Mouse (Mus musculus) midbrain, embryonic 11.5 days (tissue): Measurements from ENCODE around the gene Cdk5r1. TPM values are rescaled to one million over a fixed set of nuclear protein-coding genes. Genes with fewer than 3 reads are reported as not detected.

Experiments used
- ATAC-seq: fragments of 200-750 bp; cut with Nextera tagmentation; 2 replicates; pipeline ENCODE4 v1.8.0; 2017; ENCODE audit warnings: moderate TSS enrichment, moderate library complexity; ENCODE audit not compliant: low FRiP score
- DNase-seq: peaks from one replicate; pipeline ENCODE4 v3.0.0; 2015; ENCODE audit warnings: low spot score; ENCODE audit errors: missing footprints
- H3K27ac ChIP-seq: fragments of 300-500 bp; sonication (generic); 2 replicates; pipeline ENCODE4 v1.5.1; 2014; ENCODE audit warnings: low read depth, low read length
- H3K27me3 ChIP-seq: fragments of 300-500 bp; sonication (generic); 2 replicates; pipeline ENCODE4 v1.6.1; 2014; ENCODE audit warnings: mild to moderate bottlenecking, low read length, moderate library complexity, mixed read lengths; ENCODE audit not compliant: control insufficient read depth, insufficient read depth
- H3K36me3 ChIP-seq: fragments of 300-500 bp; sonication (generic); 2 replicates; pipeline ENCODE4 v1.6.1; 2014; ENCODE audit warnings: mild to moderate bottlenecking, low read length, moderate library complexity, mixed read lengths; ENCODE audit not compliant: control insufficient read depth, insufficient read depth
- H3K4me1 ChIP-seq: fragments of 300-500 bp; sonication (generic); 2 replicates; pipeline ENCODE4 v1.6.1; 2014; ENCODE audit warnings: low read length; ENCODE audit not compliant: control insufficient read depth, insufficient read depth
- H3K4me2 ChIP-seq: fragments of 300-500 bp; sonication (generic); 2 replicates; pipeline ENCODE4 v1.6.1; 2014; ENCODE audit warnings: mild to moderate bottlenecking, moderate library complexity
- H3K4me3 ChIP-seq: fragments of 300-500 bp; sonication (generic); 2 replicates; pipeline ENCODE4 v1.5.1; 2014; ENCODE audit warnings: low read depth, low read length
- H3K9ac ChIP-seq: fragments of 300-500 bp; sonication (generic); 2 replicates; pipeline ENCODE4 v1.6.1; 2014; ENCODE audit warnings: low read length
- H3K9me3 ChIP-seq: fragments of 300-500 bp; sonication (generic); 2 replicates; pipeline ENCODE4 v1.6.1; 2016; ENCODE audit warnings: low read length; ENCODE audit not compliant: control insufficient read depth
- WGBS: fragments of 180-500 bp; shearing (Covaris S2); extraction: QIAGEN DNeasy Blood & Tissue Kit; methylation state at CpG from one replicate; pipeline ENCODE4 v1.1.7; 2014; 5-methylcytosine and 5-hydroxymethylcytosine counted together
- polyA plus RNA-seq: library from polyadenylated mRNA; unstranded; fragments of >200 nt; fragmentation: Nextera tagmentation; extraction: Ambion mirVana; gene quantifications from 2 replicates; pipeline ENCODE4 v1.2.1, GENCODE M21; 2014

The Cdk5r1 gene
- 16.3 and 16.6 TPM in 2 replicates for polyA plus RNA-seq

DNA sequence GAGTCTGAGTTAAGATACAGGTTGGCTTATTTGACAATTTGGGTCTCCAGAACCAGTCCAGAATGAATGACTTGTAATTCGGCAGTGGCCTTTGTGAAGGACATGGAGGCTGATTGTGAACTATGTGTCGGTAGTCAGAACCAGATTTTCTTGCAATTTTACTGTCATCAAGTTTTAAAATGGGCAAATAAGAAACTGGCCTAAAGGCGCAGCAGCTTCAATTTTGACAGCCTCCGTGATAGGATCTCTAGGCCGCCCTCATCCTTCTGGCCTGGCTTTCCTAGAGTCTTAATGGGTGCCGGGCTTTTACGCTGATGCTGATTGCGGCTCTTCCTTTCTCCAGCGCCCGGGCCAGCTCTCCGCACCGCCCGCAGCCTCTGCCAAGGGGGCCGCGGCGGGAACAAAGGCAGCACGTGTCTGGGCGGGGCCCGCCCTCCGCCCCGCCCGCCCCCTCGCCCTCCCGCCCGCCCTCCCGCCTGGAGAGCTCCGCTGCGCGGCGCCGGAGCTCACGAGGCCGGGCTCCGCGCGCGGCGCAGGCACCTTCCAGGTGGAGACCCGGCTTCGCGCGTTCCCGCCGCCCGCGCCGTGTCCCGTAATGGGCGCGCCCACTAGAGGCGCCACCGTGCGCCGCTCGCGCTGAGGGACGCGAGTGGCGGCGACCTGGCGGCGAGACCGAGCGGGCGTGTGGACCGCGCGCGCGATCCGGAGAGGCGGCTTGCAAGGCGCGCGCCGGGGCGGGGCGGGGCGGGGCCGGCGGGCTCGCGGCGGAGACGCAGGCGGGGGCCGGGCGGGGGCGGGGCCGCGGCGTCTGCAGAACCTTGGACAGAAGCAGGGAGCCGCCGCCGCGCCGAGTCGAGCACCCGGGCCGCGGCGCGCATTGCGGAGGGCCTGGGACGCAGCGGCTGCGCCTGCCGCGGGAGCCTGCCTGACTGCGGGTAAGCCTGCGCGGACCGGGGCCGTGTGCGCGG is at the start of gene Cdk5r1:
TSS of gene Cdk5r1 (plus strand) at position 802 of the 968 bp plus-strand sequence.
- Histone ChIP-seq H3K4me1 (peaks cover 23% of the 10 kb centered on the region), H3K4me3 (peak within 1 kb of the TSS; percentile 54), H3K27ac (peak within 1 kb of the TSS; percentile 60), H3K9ac (peak within 1 kb of the TSS; percentile 86), H3K4me2 (peak within 1 kb of the TSS; percentile 88), H3K9me3 (no peaks in the 10 kb centered on the region), H3K36me3 (peaks cover 6% of the 10 kb centered on the region; the same call in 1 of the 2 replicates), H3K27me3 (peaks cover 19% of the 10 kb centered on the region)
- WGBS = under 1% methylated on average over 84 of the region's 116 CpGs
- ATAC-seq (peak; percentile 88), DNase-seq (peak; percentile 99)

- peak; percentile 100 for ATAC-seq
- peak within 1 kb of the TSS; percentile 98 for H3K4me3 ChIP-seq
- peaks cover 8% of the 10 kb centered on the region; the same call in 1 of the 2 replicates for H3K36me3 ChIP-seq
- peaks cover 8% of the 10 kb centered on the region for H3K4me1 ChIP-seq
- DNase-seq = peak; percentile 98
- H3K9me3 ChIP-seq = no peaks in the 10 kb centered on the region
- peak within 1 kb of the TSS; percentile 83 for H3K4me2 ChIP-seq
- peak within 1 kb of the TSS; percentile 96 for H3K9ac ChIP-seq
- WGBS = 0% methylated on average over 55 of the region's 58 CpGs
- peak within 1 kb of the TSS; percentile 65 for H3K27ac ChIP-seq
- H3K27me3 ChIP-seq = no peaks in the 10 kb centered on the region
These were observed 48.3 kb upstream of the Cdk5r1 start, which contains the start of gene Psmd11 for GRCm38 (mm10) chr11:80428381-80429008. Gene Psmd11 (plus strand): TSS chr11:80428615.

- Histone ChIP-seq H3K9me3 (no peaks in the 10 kb centered on the region), H3K4me1 (peaks cover 8% of the 10 kb centered on the region), H3K27ac (peak overlapping the region; percentile 65), H3K36me3 (peaks cover 8% of the 10 kb centered on the region; the same call in 1 of the 2 replicates), H3K4me3 (peak overlapping the region; percentile 98), H3K4me2 (peak overlapping the region; percentile 83), H3K27me3 (no peaks in the 10 kb centered on the region), H3K9ac (peak overlapping the region; percentile 96)
- WGBS = under 1% methylated on average over 36 of the region's 37 CpGs
- ATAC-seq = no peak; the same call in 1 of the 2 replicates
- DNase-seq = peak; percentile 95
These were observed 47.8 kb upstream of the Cdk5r1 start for GRCm38 (mm10) chr11:80429009-80429475.

DNA sequence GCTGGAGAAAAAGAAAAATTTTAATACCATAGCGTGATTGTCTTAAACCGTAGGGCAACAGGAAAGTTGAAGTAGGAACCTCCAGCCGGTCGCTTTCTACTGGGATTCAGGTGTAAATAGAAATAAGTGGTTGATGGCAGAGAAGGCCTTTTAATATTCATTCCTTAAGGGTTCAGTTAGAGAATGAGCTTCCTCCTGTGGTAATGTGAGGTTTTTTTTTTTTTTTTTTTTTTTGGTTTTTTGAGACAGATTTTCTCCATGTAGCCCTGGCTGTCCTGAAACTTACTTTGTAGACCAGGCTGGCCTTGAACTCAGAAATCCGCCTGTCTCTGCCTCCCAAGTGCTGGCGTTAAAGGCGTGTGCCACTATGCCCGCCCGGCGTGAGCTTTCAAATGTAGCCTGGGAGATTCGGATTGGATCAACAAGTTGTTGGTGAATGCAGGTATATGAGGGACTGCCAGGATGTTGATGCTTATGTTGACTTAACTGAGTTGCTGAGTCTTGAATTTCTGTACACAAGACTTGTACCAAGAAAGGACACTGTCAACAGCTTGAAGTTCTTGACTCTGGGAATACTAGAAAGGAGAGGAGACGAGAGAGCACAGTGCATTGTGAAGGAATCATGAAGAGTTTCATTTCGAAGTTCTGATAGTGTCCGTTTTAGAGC is 47.2 kb upstream of the Cdk5r1 start:
- Histone ChIP-seq H3K4me3 (peak overlapping the region; percentile 98), H3K9me3 (no peaks in the 10 kb centered on the region), H3K36me3 (peaks cover 10% of the 10 kb centered on the region; the same call in 1 of the 2 replicates), H3K4me1 (peaks cover 8% of the 10 kb centered on the region), H3K4me2 (peak overlapping the region; percentile 83), H3K27me3 (no peaks in the 10 kb centered on the region), H3K9ac (peak overlapping the region; percentile 96), H3K27ac (no peak overlapping the region)
- DNase-seq (no peak), ATAC-seq (no peak)
- 63% methylated on average over 14 of the region's 14 CpGs for WGBS

DNA sequence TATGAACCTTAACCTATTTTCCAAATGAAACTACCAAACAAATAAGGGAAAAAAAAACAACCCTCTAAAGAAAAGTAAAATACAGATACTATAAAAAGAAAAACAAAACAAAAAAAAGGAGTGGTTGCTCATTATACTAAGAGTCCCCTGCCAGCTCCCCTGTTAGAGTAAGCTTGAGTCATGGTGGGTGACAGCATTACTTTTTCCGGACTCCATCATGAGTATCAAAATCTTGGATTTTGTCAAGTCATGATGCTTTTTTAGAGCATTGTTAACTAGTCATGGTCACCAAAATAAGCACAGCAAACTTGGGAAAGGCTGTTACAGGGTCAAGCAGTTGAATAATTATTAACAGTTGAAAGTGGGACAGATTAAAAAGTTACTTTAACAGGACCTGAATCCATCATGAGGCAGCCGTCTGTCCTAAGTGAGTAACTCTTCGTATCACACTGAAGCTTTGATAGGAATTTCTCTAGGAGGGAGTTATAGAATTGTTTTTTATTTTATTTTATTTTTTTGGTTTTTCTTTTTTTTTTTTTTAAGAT is 46.4 kb upstream of the Cdk5r1 start:
- H3K4me3 ChIP-seq = no peak overlapping the region

DNA sequence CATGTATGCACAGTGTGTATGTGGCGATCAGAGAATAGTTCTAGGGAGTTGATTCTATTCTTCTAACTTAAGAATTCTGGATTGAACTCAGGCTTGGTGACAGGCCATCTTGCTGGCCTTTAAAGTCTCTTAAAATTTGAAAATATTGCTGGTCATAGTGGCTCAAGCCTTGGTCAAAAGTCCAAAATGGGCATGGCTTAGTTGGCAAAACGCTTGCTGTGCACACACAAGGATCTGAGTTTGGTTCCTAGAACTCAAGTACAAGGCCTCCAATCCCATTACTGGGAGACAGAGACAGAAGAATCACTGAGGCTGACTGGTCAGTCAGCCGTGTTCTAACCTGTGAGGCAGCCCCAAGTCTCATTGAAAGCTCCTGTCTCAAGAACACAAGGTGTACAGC is 29.9 kb upstream of the Cdk5r1 start:
- no peaks in the 10 kb centered on the region for H3K9me3 ChIP-seq
- H3K4me1 ChIP-seq = no peaks in the 10 kb centered on the region
- ATAC-seq (no peak), DNase-seq (no peak)
- H3K27me3 ChIP-seq = no peaks in the 10 kb centered on the region
- no peak overlapping the region for H3K9ac ChIP-seq
- no peak overlapping the region for H3K27ac ChIP-seq
- no peak overlapping the region for H3K4me3 ChIP-seq
- no peak overlapping the region for H3K4me2 ChIP-seq
- peaks cover 6% of the 10 kb centered on the region; the same call in 1 of the 2 replicates for H3K36me3 ChIP-seq
- 95% methylated on average over 3 of the region's 3 CpGs for WGBS

More for the DNA sequence above, 46.4 kb upstream of the Cdk5r1 start:
- 95% methylated on average over 3 of the region's 3 CpGs for WGBS
- no peak overlapping the region for H3K4me2 ChIP-seq
- H3K4me1 ChIP-seq = peaks cover 8% of the 10 kb centered on the region
- ATAC-seq = no peak
- H3K9me3 ChIP-seq = no peaks in the 10 kb centered on the region
- H3K36me3 ChIP-seq = peaks cover 11% of the 10 kb centered on the region; the same call in 1 of the 2 replicates
- DNase-seq = no peak
- H3K27ac ChIP-seq = no peak overlapping the region
- no peak overlapping the region for H3K9ac ChIP-seq
- no peaks in the 10 kb centered on the region for H3K27me3 ChIP-seq

- H3K9ac ChIP-seq = no peak overlapping the region
- H3K27me3 ChIP-seq = no peaks in the 10 kb centered on the region
- no peaks in the 10 kb centered on the region for H3K9me3 ChIP-seq
- peaks cover 6% of the 10 kb centered on the region; the same call in 1 of the 2 replicates for H3K36me3 ChIP-seq
- H3K4me1 ChIP-seq = no peaks in the 10 kb centered on the region
- 97% methylated on average over 2 of the region's 2 CpGs for WGBS
- DNase-seq (no peak), ATAC-seq (no peak)
- no peak overlapping the region for H3K4me3 ChIP-seq
- no peak overlapping the region for H3K27ac ChIP-seq
- no peak overlapping the region for H3K4me2 ChIP-seq
These were observed 27.0 kb upstream of the Cdk5r1 start for GRCm38 (mm10) chr11:80449859-80450258.

DNA sequence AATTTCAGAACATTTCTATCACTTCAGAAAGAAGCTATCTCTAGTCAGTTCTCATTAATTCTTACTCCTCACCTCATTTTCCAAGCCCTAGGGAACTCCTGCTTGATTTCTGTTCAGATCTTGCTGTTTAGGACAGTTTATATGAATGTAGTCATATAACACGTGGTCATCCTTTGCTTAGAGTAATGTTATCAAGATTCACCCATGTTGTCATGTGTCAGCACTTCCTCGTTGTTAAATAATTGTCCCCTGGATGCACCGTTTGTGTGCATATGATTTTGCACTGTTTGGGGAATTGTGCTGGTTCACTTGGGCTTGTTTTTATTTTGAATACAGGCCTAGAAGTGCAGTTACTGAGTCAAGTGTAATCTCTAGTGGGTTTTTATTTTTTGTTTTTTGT is 24.6 kb upstream of the Cdk5r1 start:
- Histone ChIP-seq H3K36me3 (peaks cover 6% of the 10 kb centered on the region; the same call in 1 of the 2 replicates), H3K27ac (no peak overlapping the region), H3K4me3 (no peak overlapping the region), H3K9ac (no peak overlapping the region), H3K4me2 (no peak overlapping the region), H3K27me3 (no peaks in the 10 kb centered on the region), H3K4me1 (no peaks in the 10 kb centered on the region), H3K9me3 (no peaks in the 10 kb centered on the region)
- 92% methylated on average over 3 of the region's 3 CpGs for WGBS
- DNase-seq (no peak), ATAC-seq (no peak)
